Mouse (Mus musculus): ENCODE results near the gene Nphp4. TPM values are rescaled to one million over a fixed set of nuclear protein-coding genes. Genes with fewer than 3 reads are reported as not detected.

The Nphp4 gene
- not detected in 2 replicates for polyA plus RNA-seq (2012; ENCODE audit: insufficient read depth, insufficient read length, low replicate concordance, missing spikeins)

- TF ChIP-seq CTCF (IDR thresholded peaks at IDR 0.05; ENCODE audit: insufficient read depth, low read depth, low read length) (no peak), POLR2A (IDR thresholded peaks at IDR 0.05; ENCODE audit: insufficient read depth, low read depth, low read length) (0 out of 2 replicates have a peak, but pooled peaks have one; percentile 0)
- WGBS, result under 1% methylated on average over 18 of the region's 18 CpGs
- Histone ChIP-seq H3K27ac (ENCODE audit: insufficient read depth, low read depth, low read length) (peak within 1 kb of the TSS; percentile 97), H3K4me1 (ENCODE audit: control insufficient read depth, insufficient read depth, low read length) (peaks cover 40% of the 10 kb centered on the region), H3K4me3 (ENCODE audit: insufficient read depth, low read depth, low read length) (peak within 1 kb of the TSS; percentile 79)
Measured at GRCm38 (mm10) chr4:152476427-152477023, at the start of gene Nphp4. TSS of gene Nphp4 (plus strand) at chr4:152476706.

- peaks cover 30% of the 10 kb centered on the region for H3K4me1 ChIP-seq (ENCODE audit: control insufficient read depth, insufficient read depth, low read length)
- peak overlapping the region; percentile 21 for H3K27ac ChIP-seq (ENCODE audit: insufficient read depth, low read depth, low read length)
- TF ChIP-seq POLR2A (IDR thresholded peaks at IDR 0.05; ENCODE audit: insufficient read depth, low read depth, low read length), result no peak
- TF ChIP-seq CTCF (IDR thresholded peaks at IDR 0.05; ENCODE audit: insufficient read depth, low read depth, low read length), result no peak
- WGBS, result 42% methylated on average over 8 of the region's 8 CpGs
- H3K4me3 ChIP-seq (ENCODE audit: insufficient read depth, low read depth, low read length), result no peak overlapping the region
Measured at GRCm38 (mm10) chr4:152428259-152428658, 48.2 kb upstream of the Nphp4 start.

- no peak overlapping the region for H3K27ac ChIP-seq (ENCODE audit: insufficient read depth, low read depth, low read length)
- WGBS, result 49% methylated on average over 5 of the region's 5 CpGs
- peak; percentile 94 for TF ChIP-seq CTCF (IDR thresholded peaks at IDR 0.05; ENCODE audit: insufficient read depth, low read depth, low read length)
- TF ChIP-seq POLR2A (IDR thresholded peaks at IDR 0.05; ENCODE audit: insufficient read depth, low read depth, low read length), result no peak
- no peak overlapping the region for H3K4me3 ChIP-seq (ENCODE audit: insufficient read depth, low read depth, low read length)
- peaks cover 35% of the 10 kb centered on the region for H3K4me1 ChIP-seq (ENCODE audit: control insufficient read depth, insufficient read depth, low read length)
Measured at GRCm38 (mm10) chr4:152432308-152432707, 44.2 kb upstream of the Nphp4 start.

- H3K27ac ChIP-seq (ENCODE audit: insufficient read depth, low read depth, low read length), result no peak overlapping the region
- WGBS, result 2% methylated on average over 9 of the region's 9 CpGs
Measured at GRCm38 (mm10) chr4:152434836-152435235, 41.7 kb upstream of the Nphp4 start.

GRCm38 (mm10) chr4:152435255-152435654 lies 41.3 kb upstream of the Nphp4 start:
- WGBS, result 13% methylated on average over 10 of the region's 10 CpGs
- Histone ChIP-seq H3K4me3 (ENCODE audit: insufficient read depth, low read depth, low read length) (no peak overlapping the region), H3K4me1 (ENCODE audit: control insufficient read depth, insufficient read depth, low read length) (peaks cover 16% of the 10 kb centered on the region), H3K27ac (ENCODE audit: insufficient read depth, low read depth, low read length) (no peak overlapping the region)
- TF ChIP-seq POLR2A (IDR thresholded peaks at IDR 0.05; ENCODE audit: insufficient read depth, low read depth, low read length), result no peak
- TF ChIP-seq CTCF (IDR thresholded peaks at IDR 0.05; ENCODE audit: insufficient read depth, low read depth, low read length), result peak; percentile 93

More at GRCm38 (mm10) chr4:152434836-152435235, 41.7 kb upstream of the Nphp4 start:
- TF ChIP-seq POLR2A (IDR thresholded peaks at IDR 0.05; ENCODE audit: insufficient read depth, low read depth, low read length) (no peak), CTCF (IDR thresholded peaks at IDR 0.05; ENCODE audit: insufficient read depth, low read depth, low read length) (peak; percentile 80)
- Histone ChIP-seq H3K4me1 (ENCODE audit: control insufficient read depth, insufficient read depth, low read length) (peaks cover 20% of the 10 kb centered on the region), H3K4me3 (ENCODE audit: insufficient read depth, low read depth, low read length) (no peak overlapping the region)

DNA sequence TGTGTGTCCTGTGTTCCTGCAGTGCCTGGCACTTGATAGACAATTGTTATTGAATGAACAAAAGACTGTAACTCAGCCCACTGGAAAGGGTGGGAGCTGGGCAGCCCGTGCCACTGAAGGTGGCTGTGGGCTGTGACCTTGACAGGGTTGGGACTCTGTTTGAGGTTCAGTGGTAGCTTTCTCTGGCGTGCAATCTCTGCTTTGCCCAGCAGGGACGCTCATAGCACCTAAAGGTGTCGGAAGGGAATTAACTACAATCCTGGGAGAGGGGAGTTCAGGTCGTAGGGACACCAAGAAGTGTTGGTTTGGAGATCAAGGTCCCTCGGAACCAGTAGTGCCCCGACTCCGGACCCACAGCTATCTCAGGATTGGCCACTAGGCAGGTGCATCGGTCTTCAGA lies 35.6 kb upstream of the Nphp4 start:
- WGBS, result 64% methylated on average over 9 of the region's 9 CpGs
- H3K4me1 ChIP-seq (ENCODE audit: control insufficient read depth, insufficient read depth, low read length), result peaks cover 16% of the 10 kb centered on the region

DNA sequence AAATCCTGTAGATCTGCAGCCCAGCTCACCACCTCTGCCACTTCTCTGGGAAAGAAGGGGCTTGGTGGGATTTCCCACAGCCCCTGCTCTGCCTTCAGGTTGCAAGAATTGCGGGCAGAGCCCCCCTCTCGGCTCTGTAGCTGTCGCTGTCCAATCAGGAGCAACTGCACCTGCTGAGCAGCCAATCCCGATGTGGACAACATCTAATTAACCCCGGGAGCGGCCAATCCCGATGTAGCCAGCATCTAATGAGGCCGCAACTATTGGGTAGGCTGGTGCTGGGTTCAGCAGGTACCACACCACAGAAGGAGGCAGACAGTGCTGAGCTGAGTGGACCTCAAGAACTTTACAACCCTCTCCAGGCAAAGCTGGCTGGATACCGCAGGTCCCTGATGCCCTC lies 35.0 kb upstream of the Nphp4 start:
- WGBS, result 45% methylated on average over 9 of the region's 9 CpGs
- TF ChIP-seq POLR2A (IDR thresholded peaks at IDR 0.05; ENCODE audit: insufficient read depth, low read depth, low read length) (no peak), CTCF (IDR thresholded peaks at IDR 0.05; ENCODE audit: insufficient read depth, low read depth, low read length) (no peak)
- H3K27ac ChIP-seq (ENCODE audit: insufficient read depth, low read depth, low read length), result no peak overlapping the region
- H3K4me1 ChIP-seq (ENCODE audit: control insufficient read depth, insufficient read depth, low read length), result peaks cover 20% of the 10 kb centered on the region
- H3K4me3 ChIP-seq (ENCODE audit: insufficient read depth, low read depth, low read length), result no peak overlapping the region

More for the DNA sequence above, 35.6 kb upstream of the Nphp4 start:
- H3K4me3 ChIP-seq (ENCODE audit: insufficient read depth, low read depth, low read length), result no peak overlapping the region
- TF ChIP-seq CTCF (IDR thresholded peaks at IDR 0.05; ENCODE audit: insufficient read depth, low read depth, low read length), result no peak
- no peak for TF ChIP-seq POLR2A (IDR thresholded peaks at IDR 0.05; ENCODE audit: insufficient read depth, low read depth, low read length)
- no peak overlapping the region for H3K27ac ChIP-seq (ENCODE audit: insufficient read depth, low read depth, low read length)

GRCm38 (mm10) chr4:152446178-152446577 lies 30.3 kb upstream of the Nphp4 start:
- Histone ChIP-seq H3K4me1 (ENCODE audit: control insufficient read depth, insufficient read depth, low read length) (peaks cover 50% of the 10 kb centered on the region), H3K4me3 (ENCODE audit: insufficient read depth, low read depth, low read length) (no peak overlapping the region), H3K27ac (ENCODE audit: insufficient read depth, low read depth, low read length) (no peak overlapping the region)
- WGBS, result 79% methylated on average over 10 of the region's 10 CpGs
- no peak for TF ChIP-seq CTCF (IDR thresholded peaks at IDR 0.05; ENCODE audit: insufficient read depth, low read depth, low read length)
- TF ChIP-seq POLR2A (IDR thresholded peaks at IDR 0.05; ENCODE audit: insufficient read depth, low read depth, low read length), result no peak

GRCm38 (mm10) chr4:152447731-152448665 lies 28.5 kb upstream of the Nphp4 start:
- Histone ChIP-seq H3K4me3 (ENCODE audit: insufficient read depth, low read depth, low read length) (no peak overlapping the region; the same call in 1 of the 2 replicates), H3K27ac (ENCODE audit: insufficient read depth, low read depth, low read length) (peak overlapping the region; percentile 35), H3K4me1 (ENCODE audit: control insufficient read depth, insufficient read depth, low read length) (peaks cover 60% of the 10 kb centered on the region)
- 66% methylated on average over 22 of the region's 22 CpGs for WGBS
- TF ChIP-seq CTCF (IDR thresholded peaks at IDR 0.05; ENCODE audit: insufficient read depth, low read depth, low read length), result no peak
- TF ChIP-seq POLR2A (IDR thresholded peaks at IDR 0.05; ENCODE audit: insufficient read depth, low read depth, low read length), result no peak
